Mouse (Mus musculus) cortical plate, adult 2 months (tissue): ENCODE data around the gene Olfr945.

Experiments
- CTCF ChIP-seq: fragments of 200-500 bp; IDR thresholded peaks from 2 replicates; pipeline ENCODE4 v1.5.1; 2011; ENCODE audit warnings: mild to moderate bottlenecking, control low read depth, low read length; ENCODE audit not compliant: insufficient read depth; ENCODE audit errors: extremely low read depth
- POLR2A ChIP-seq: fragments of 200-500 bp; IDR thresholded peaks from 2 replicates; pipeline ENCODE4 v1.6.1; 2011; ENCODE audit warnings: mild to moderate bottlenecking, low read length, control low read depth; ENCODE audit not compliant: insufficient read depth; ENCODE audit errors: extremely low read depth

DNA sequence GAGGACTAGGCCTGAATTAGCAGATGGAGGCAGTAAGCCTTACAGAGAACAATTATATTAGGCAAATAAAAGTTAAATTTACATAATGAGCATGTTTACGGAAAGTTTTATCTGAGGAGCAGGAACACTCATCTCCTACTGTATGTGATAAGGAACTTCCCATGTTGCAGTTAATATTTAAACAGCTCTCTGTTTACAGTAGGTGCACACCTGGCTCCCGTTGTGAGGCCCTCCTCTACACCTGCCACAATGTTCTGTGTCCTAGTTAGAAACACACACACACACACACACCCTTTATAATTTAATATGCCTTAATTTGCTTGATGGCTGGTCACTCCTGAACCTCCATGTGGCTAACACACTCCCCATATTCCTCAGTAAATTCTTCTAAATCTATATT lies 10.5 kb upstream of the Olfr945 start:
- TF ChIP-seq POLR2A (no peak), CTCF (no peak)
